Comparison of ENCODE assay signal across 8 mouse cellular contexts in the genomic region with DNA sequence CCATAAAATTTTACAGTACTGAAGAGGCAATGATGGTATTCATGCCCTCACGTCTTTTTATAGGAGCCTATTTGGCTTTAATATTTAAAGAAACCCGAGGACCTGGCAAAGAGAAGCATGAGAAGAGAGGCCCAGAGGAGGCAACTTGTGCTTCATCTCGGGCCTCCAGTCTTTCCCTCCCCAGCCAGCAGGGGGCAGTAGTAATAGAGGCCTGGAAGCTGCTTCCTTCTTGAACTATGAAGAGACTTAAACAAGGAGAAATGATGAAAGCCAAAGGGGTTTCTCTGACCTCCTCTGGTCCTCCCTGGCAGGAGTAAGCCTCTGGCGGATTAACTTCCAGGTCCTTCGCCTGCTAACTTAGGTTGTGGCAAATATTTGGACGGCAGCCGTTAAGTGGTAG.
A peak's percentile ranks its signal among the peaks of the same experiment; 100 is the strongest.
DNase-seq lines count a peak whose midpoint lies in the region; ATAC-seq and TF ChIP-seq lines count a peak whose summit lies in the region.

No protein-coding gene starts in this region.

- TF ChIP-seq CTCF in kidney, adult 2 months (conservative IDR thresholded peaks at IDR 0.05; ENCODE audit: insufficient read depth, insufficient read length, low read depth, low read length): peak; percentile 74
- peak; percentile 70 for TF ChIP-seq CTCF in hindbrain, postnatal 0 days (IDR thresholded peaks at IDR 0.05; ENCODE audit: low read depth)

- no peaks in the 10 kb centered on the region for H3K27me3 ChIP-seq in kidney, adult 2 months (replicated peaks; ENCODE audit: control insufficient read depth, insufficient read depth, low read length)
- H3K27me3 ChIP-seq in kidney, embryonic 16.5 days (ENCODE audit: insufficient read depth, low read length): peaks cover 5% of the 10 kb centered on the region
- H3K27me3 ChIP-seq in embryonic facial prominence, embryonic 14.5 days (replicated peaks; ENCODE audit: control insufficient read depth, insufficient read depth, low read length): no peaks in the 10 kb centered on the region
- H3K27me3 ChIP-seq in hindbrain, postnatal 0 days (ENCODE audit: insufficient read depth, low read length): no peaks in the 10 kb centered on the region
- peaks cover 46% of the 10 kb centered on the region for H3K27me3 ChIP-seq in limb, embryonic 12.5 days

- no peak for ATAC-seq in kidney, embryonic 16.5 days (ENCODE audit: low FRiP score, low TSS enrichment)
- ATAC-seq in embryonic facial prominence, embryonic 14.5 days (ENCODE audit: low read depth): no peak
- no peak for ATAC-seq in hindbrain, postnatal 0 days
- no peak for ATAC-seq in limb, embryonic 12.5 days (ENCODE audit: insufficient number of reproducible peaks, insufficient read depth, low FRiP score, low TSS enrichment, low read depth)

- DNase-seq in kidney, adult 2 months: peak; percentile 74
- DNase-seq in adrenal gland, postnatal 25 days: peak; percentile 81
- peak; percentile 58 for DNase-seq in embryonic facial prominence, embryonic 14.5 days (ENCODE audit: low spot score)
- DNase-seq in hindbrain, postnatal 0 days (ENCODE audit: low spot score): peak; percentile 46
- peak; percentile 70 for DNase-seq in ovary, postnatal 14 days (ENCODE audit: low spot score)
- DNase-seq in thymus, postnatal 25 days: peak; percentile 79

- H3K27ac ChIP-seq in kidney, adult 2 months (ENCODE audit: insufficient read depth, low read depth, low read length): no peak overlapping the region
- no peak overlapping the region for H3K27ac ChIP-seq in kidney, embryonic 16.5 days (ENCODE audit: low read length)
- 0 out of 2 replicates have a peak overlapping the region, but pooled peaks have one; percentile 28 for H3K27ac ChIP-seq in embryonic facial prominence, embryonic 14.5 days (replicated peaks; ENCODE audit: low read depth, low read length)
- H3K27ac ChIP-seq in hindbrain, postnatal 0 days: no peak overlapping the region
- 0 out of 2 replicates have a peak overlapping the region, but pooled peaks have one; percentile 23 for H3K27ac ChIP-seq in limb, embryonic 12.5 days

- WGBS in kidney, adult 2 months: 63% methylated on average over 7 of the region's 7 CpGs
- 60% methylated on average over 7 of the region's 7 CpGs for WGBS in kidney, embryonic 16.5 days
- WGBS in embryonic facial prominence, embryonic 14.5 days: 51% methylated on average over 7 of the region's 7 CpGs
- WGBS in hindbrain, postnatal 0 days: 58% methylated on average over 7 of the region's 7 CpGs
- 56% methylated on average over 7 of the region's 7 CpGs for WGBS in limb, embryonic 12.5 days

- no peak for TF ChIP-seq POLR2A in kidney, adult 2 months (IDR thresholded peaks at IDR 0.05; ENCODE audit: low read depth, low read length)

- no peaks in the 10 kb centered on the region for H3K9me3 ChIP-seq in kidney, embryonic 16.5 days (ENCODE audit: low read length)
- no peaks in the 10 kb centered on the region for H3K9me3 ChIP-seq in embryonic facial prominence, embryonic 14.5 days (ENCODE audit: control insufficient read depth, low read length)
- H3K9me3 ChIP-seq in hindbrain, postnatal 0 days (ENCODE audit: low read length): no peaks in the 10 kb centered on the region
- H3K9me3 ChIP-seq in limb, embryonic 12.5 days: no peaks in the 10 kb centered on the region

- no peak overlapping the region for H3K4me3 ChIP-seq in kidney, adult 2 months (ENCODE audit: insufficient read depth, low read depth, low read length)
- H3K4me3 ChIP-seq in kidney, embryonic 16.5 days (ENCODE audit: low read length): no peak overlapping the region
- no peak overlapping the region for H3K4me3 ChIP-seq in embryonic facial prominence, embryonic 14.5 days (ENCODE audit: low read depth, low read length)
- H3K4me3 ChIP-seq in hindbrain, postnatal 0 days (ENCODE audit: low read length): no peak overlapping the region
- no peak overlapping the region for H3K4me3 ChIP-seq in limb, embryonic 12.5 days (replicated peaks)

- H3K9ac ChIP-seq in kidney, embryonic 16.5 days (replicated peaks; ENCODE audit: low read length): no peak overlapping the region
- no peak overlapping the region for H3K9ac ChIP-seq in embryonic facial prominence, embryonic 14.5 days (ENCODE audit: low read depth, low read length)
- H3K9ac ChIP-seq in hindbrain, postnatal 0 days (replicated peaks; ENCODE audit: low read length): no peak overlapping the region
- H3K9ac ChIP-seq in limb, embryonic 12.5 days (replicated peaks): no peak overlapping the region

- no peaks in the 10 kb centered on the region for H3K36me3 ChIP-seq in kidney, adult 2 months (ENCODE audit: control insufficient read depth, insufficient read depth, low read length)
- no peaks in the 10 kb centered on the region for H3K36me3 ChIP-seq in kidney, embryonic 16.5 days (ENCODE audit: insufficient read depth, low read length)
- no peaks in the 10 kb centered on the region for H3K36me3 ChIP-seq in embryonic facial prominence, embryonic 14.5 days (ENCODE audit: control insufficient read depth, insufficient read depth, low read length)
- H3K36me3 ChIP-seq in hindbrain, postnatal 0 days (ENCODE audit: insufficient read depth, low read length): no peaks in the 10 kb centered on the region
- H3K36me3 ChIP-seq in limb, embryonic 12.5 days: no peaks in the 10 kb centered on the region

- no peaks in the 10 kb centered on the region for H3K4me1 ChIP-seq in kidney, adult 2 months (ENCODE audit: control insufficient read depth, insufficient read depth, low read length)
- no peaks in the 10 kb centered on the region for H3K4me1 ChIP-seq in kidney, embryonic 16.5 days (ENCODE audit: insufficient read depth, low read length)
- H3K4me1 ChIP-seq in embryonic facial prominence, embryonic 14.5 days (ENCODE audit: control insufficient read depth, insufficient read depth, low read length): no peaks in the 10 kb centered on the region
- no peaks in the 10 kb centered on the region for H3K4me1 ChIP-seq in hindbrain, postnatal 0 days (ENCODE audit: insufficient read depth, low read length)
- peaks cover 10% of the 10 kb centered on the region for H3K4me1 ChIP-seq in limb, embryonic 12.5 days (replicated peaks)

- no peak overlapping the region for H3K4me2 ChIP-seq in kidney, embryonic 16.5 days (replicated peaks; ENCODE audit: low read depth, low read length)
- no peak overlapping the region for H3K4me2 ChIP-seq in embryonic facial prominence, embryonic 14.5 days (ENCODE audit: low read depth, low read length)
- H3K4me2 ChIP-seq in hindbrain, postnatal 0 days (ENCODE audit: low read depth, low read length): no peak overlapping the region
- H3K4me2 ChIP-seq in limb, embryonic 12.5 days: no peak overlapping the region

Comparison
In these comparisons a context has a peak if more than half of its experiments do, and no peak if none do; other contexts are left out.
1. H3K27ac ChIP-seq: peak in embryonic facial prominence, embryonic 14.5 days (single experiment) and limb, embryonic 12.5 days (single experiment); none in kidney, adult 2 months (single experiment), kidney, embryonic 16.5 days (single experiment) and hindbrain, postnatal 0 days (single experiment).
2. Peak in every context shown above with its lines, with median percentiles within 50 percentile points of each other: DNase-seq.